Mouse (Mus musculus) brain, embryonic 14.5 days (tissue): ENCODE measurements around the gene Phkg1.

ENCODE experiments used
- CTCF ChIP-seq: fragments of 200-500 bp; IDR thresholded peaks from 2 replicates; pipeline ENCODE4 v1.5.1; 2012; ENCODE audit warnings: inconsistent platforms, mild to moderate bottlenecking, moderate library complexity, borderline replicate concordance; ENCODE audit not compliant: insufficient read depth, insufficient read length; ENCODE audit errors: extremely low read depth
- POLR2A ChIP-seq: fragments of 200-500 bp; IDR thresholded peaks from 2 replicates; pipeline ENCODE4 v1.6.1; 2012; ENCODE audit warnings: mild to moderate bottlenecking, inconsistent platforms, borderline replicate concordance; ENCODE audit not compliant: poor library complexity, insufficient read depth, insufficient read length, severe bottlenecking; ENCODE audit errors: extremely low read depth

GRCm38 (mm10) chr5:129925933-129926332, 27.6 kb upstream of the Phkg1 start:
- TF ChIP-seq CTCF (no peak), POLR2A (no peak)
